Mouse (Mus musculus) embryonic fibroblast, embryonic 13.5 days (primary cell): ENCODE results near the gene Smc4. TPM values are rescaled to one million over a fixed set of nuclear protein-coding genes. Genes with fewer than 3 reads are reported as not detected.

Source experiments
- H3K27ac ChIP-seq: 2 replicates; pipeline ENCODE4 v1.5.1; 2012; ENCODE audit warnings: low read length, control low read depth, inconsistent platforms; ENCODE audit not compliant: insufficient read depth
- H3K4me1 ChIP-seq: 2 replicates; pipeline ENCODE4 v1.6.1; 2011; ENCODE audit warnings: low read length; ENCODE audit not compliant: control insufficient read depth, insufficient read depth
- H3K4me3 ChIP-seq: 2 replicates; pipeline ENCODE4 v1.5.1; 2011; ENCODE audit warnings: mild to moderate bottlenecking, control low read depth, low read length; ENCODE audit not compliant: insufficient read depth
- CTCF ChIP-seq: IDR thresholded peaks from 2 replicates; pipeline ENCODE4 v1.5.1; 2011; ENCODE audit warnings: mild to moderate bottlenecking, control low read depth, low read length, moderate library complexity, borderline replicate concordance; ENCODE audit not compliant: insufficient read depth
- POLR2A ChIP-seq: IDR thresholded peaks from 2 replicates; pipeline ENCODE4 v1.6.1; 2011; ENCODE audit warnings: low read depth, mild to moderate bottlenecking, control low read depth, low read length, moderate library complexity
- polyA plus RNA-seq: library from polyadenylated mRNA; stranded (reverse); fragments of >200 nt; gene quantifications from 2 replicates; pipeline ENCODE4 v1.2.4, GENCODE M21; 2011; ENCODE audit warnings: low read depth; ENCODE audit not compliant: missing spikeins, insufficient read length

Smc4 gene
- polyA plus RNA-seq, result 95.0 and 147 TPM in 2 replicates

DNA sequence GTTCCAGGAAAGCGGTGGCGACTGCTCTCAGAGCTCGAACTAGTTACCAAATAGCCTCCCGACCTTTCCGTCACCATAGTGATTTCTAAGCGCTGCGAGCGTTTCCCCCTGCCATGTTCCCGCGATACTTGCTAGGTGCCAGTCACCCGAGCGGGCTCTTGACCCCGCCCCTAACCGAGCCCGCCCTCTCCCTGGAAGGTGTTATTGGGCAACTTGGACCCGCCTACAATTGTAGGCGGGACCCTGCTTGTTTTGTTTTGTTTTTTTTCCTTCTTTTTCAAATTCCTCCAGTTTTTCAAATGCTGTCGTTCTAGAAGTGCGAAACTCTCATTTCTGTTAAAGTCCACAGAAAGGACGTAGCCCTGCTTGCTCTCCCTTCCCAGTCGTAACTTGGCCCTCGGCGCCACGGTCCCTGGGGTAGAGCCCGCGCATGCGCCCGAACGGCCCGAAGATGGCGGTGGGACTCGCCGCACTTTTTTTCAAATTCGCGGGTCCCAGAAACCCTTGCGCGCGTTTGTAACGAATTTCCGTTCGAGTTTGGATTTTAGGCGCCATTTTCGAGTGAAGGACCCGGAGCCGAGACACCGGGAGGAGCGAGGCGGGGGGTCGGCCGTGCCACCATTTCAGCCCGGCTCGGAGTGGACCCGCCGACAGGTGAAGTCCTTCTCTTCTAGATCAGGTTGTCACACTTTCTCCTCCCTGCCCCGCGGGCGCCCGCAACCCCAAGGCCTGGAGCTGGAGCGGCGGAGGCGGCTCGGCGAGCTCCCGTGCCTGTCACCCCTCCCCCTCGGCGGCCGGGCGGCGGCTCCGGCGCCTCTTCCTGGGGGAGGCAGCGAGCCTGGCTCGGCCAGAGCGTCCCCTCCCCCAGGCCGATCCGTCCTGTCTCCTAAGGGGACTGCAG, at the start of gene Smc4, which contains the start of gene Ift80:
Gene Smc4, plus strand, starts transcription at position 302 of the 901 bp plus-strand sequence.
Gene Ift80, minus strand, starts transcription at position 134 of the 901 bp plus-strand sequence.
- H3K4me3 ChIP-seq, result peak within 1 kb of the TSS; percentile 97
- H3K27ac ChIP-seq, result peak within 1 kb of the TSS; percentile 98
- no peaks in the 10 kb centered on the region for H3K4me1 ChIP-seq
- TF ChIP-seq POLR2A (peak; percentile 57), CTCF (no peak)

GRCm38 (mm10) chr3:68956454-68956853, 48.1 kb upstream of the Smc4 start:
- TF ChIP-seq CTCF (no peak), POLR2A (no peak)
- Histone ChIP-seq H3K4me3 (no peak overlapping the region), H3K4me1 (no peaks in the 10 kb centered on the region)

DNA sequence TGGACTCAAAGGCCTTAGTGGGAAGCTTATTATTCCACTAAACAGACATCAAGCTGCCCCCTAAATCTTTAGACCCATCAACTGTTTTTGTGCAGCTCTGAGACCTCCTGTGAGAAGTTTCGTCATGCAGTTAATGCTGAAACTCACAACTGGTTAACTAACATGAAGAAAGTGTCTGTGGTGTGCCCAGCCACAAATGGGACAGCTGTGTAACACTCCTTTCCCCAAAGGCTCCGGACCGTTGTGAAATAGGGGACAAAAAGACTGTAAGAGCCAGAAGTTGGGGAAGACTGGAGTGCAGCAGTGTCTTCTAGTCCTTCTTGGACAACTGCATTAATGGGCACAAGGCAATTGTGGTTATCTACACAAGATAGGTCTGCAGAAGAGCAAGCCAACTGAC, 47.1 kb upstream of the Smc4 start:
- Histone ChIP-seq H3K4me1 (no peaks in the 10 kb centered on the region), H3K27ac (no peak overlapping the region), H3K4me3 (no peak overlapping the region)
- TF ChIP-seq CTCF (no peak), POLR2A (no peak)

More at GRCm38 (mm10) chr3:68956454-68956853, 48.1 kb upstream of the Smc4 start:
- H3K27ac ChIP-seq, result no peak overlapping the region

DNA sequence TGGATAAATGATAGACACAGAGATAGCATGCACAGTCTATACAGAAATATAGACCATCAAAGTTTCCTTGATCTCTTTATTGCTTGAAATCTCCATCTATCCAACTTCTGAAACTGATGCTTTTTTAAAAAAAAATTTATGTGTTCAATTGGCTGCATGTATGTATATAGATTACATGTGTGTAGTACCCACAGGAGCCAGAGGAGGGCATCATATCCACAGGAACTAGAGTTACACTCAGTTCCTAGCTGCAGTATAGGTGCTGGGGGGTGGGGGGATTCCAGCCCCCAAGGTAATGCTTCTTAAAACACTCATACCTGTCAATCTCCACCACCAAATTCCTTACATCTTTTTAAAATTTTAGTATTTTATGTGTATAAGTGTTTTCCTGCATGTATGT, 39.9 kb upstream of the Smc4 start:
- TF ChIP-seq CTCF (no peak), POLR2A (no peak)
- H3K4me3 ChIP-seq, result no peak overlapping the region
- no peaks in the 10 kb centered on the region for H3K4me1 ChIP-seq
- no peak overlapping the region for H3K27ac ChIP-seq

DNA sequence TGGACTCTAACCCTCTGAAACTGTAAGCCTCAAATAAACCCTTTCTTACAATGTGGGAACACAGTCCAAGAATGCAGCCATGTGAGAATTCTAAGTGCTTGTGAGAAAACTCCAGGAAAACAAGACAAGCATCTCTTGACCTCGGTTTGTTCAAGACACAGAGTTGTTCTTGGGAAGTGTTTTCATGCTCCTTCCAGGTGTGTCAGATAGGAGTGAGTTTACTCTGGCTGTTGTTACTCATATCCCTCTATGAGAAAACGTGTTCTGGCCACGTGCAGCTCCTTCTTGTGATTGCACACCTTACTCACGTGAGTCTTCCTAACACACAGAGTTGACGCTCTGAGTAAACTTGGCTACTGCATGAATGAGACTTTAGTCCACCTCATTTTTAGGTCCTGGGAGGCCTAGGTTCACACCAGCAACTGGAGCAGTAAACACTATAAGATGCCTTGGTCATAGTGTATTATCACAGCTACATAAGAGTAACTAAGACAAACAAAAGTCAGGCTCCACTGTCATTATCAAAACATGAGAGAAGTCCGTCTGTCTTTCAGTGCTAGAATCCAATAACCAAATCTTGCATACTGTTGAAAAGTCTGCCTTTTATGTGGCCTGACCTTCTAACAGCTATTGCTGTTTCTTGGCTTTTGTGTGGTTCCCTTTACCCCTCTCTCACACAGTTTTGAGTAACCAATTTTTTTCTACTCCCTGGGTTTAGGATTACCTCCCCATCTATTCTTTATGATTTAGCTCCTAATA, 37.8 kb upstream of the Smc4 start:
- Histone ChIP-seq H3K4me3 (no peak overlapping the region), H3K27ac (no peak overlapping the region), H3K4me1 (no peaks in the 10 kb centered on the region)
- TF ChIP-seq POLR2A, result no peak
- no peak for TF ChIP-seq CTCF

GRCm38 (mm10) chr3:68967404-68967803, 37.1 kb upstream of the Smc4 start:
- H3K4me3 ChIP-seq, result no peak overlapping the region
- H3K4me1 ChIP-seq, result no peaks in the 10 kb centered on the region
- TF ChIP-seq CTCF, result no peak
- TF ChIP-seq POLR2A, result no peak
- H3K27ac ChIP-seq, result no peak overlapping the region

- Histone ChIP-seq H3K4me3 (no peak overlapping the region), H3K4me1 (no peaks in the 10 kb centered on the region), H3K27ac (no peak overlapping the region)
- TF ChIP-seq POLR2A (no peak), CTCF (no peak)
These were observed 35.4 kb upstream of the Smc4 start for GRCm38 (mm10) chr3:68969091-68969590.

DNA sequence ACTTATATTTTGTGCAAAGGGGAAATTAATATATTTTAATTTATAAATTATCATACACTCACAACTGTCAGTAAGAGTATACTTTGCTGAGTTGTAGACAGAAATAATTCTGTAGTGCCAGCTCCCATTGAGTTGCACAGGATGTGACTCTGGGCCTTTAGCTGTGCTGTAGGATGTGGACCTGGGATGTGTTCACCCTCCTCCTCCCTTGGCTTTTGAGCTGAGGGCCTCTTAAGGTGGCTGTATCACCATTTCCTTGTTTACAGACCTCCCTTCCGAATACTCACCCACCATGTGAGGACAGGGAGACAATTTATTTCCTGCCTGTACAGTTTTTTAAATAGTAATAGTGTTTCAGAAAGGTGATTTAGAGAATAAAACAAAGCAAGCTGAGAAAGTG, 31.0 kb upstream of the Smc4 start:
- TF ChIP-seq CTCF (no peak), POLR2A (no peak)
- Histone ChIP-seq H3K27ac (no peak overlapping the region), H3K4me3 (no peak overlapping the region), H3K4me1 (no peaks in the 10 kb centered on the region)

DNA sequence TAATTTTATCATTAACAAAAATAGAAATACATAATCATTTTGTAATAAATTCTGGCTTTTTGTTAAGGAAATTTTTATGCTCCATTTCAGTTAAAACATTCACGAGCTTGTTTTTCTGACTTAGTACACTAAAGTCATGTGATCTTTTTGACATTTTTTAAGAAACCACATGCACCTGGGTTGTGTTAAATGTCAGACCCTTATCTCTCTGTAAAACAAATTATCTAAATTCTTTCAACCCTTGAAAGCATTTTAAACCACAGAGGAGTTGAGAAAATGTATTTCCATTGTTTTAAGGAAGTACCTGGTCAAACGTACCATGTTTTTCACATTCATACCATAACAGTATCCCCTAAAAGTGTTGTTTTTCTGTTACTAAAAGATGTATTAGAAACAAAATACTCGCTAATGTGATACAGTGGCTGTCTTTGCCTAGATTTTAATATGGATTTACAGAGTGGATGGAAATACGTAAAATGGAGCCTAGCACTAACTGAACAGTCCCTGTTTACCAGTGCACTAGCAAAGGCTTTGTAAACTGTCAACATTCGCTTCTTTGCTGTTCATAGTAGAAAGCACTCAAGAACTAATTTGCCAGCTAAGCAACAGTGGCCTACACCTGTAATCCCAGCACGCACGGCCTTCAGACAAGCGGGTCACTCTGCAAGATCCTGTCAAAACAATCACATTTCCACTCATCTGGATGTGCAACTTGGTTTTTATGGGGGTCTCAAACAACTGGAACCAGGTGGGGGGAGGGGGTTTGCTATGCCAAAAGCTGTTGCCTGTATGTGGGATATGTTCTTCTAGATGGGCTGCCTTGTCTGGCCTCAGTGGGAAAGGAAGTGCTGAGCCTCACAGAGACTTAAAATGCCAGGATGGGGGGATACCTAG, 29.7 kb upstream of the Smc4 start:
- H3K27ac ChIP-seq, result no peak overlapping the region
- TF ChIP-seq CTCF, result no peak
- no peak for TF ChIP-seq POLR2A

More for the DNA sequence above, 29.7 kb upstream of the Smc4 start:
- H3K4me1 ChIP-seq, result no peaks in the 10 kb centered on the region
- no peak overlapping the region for H3K4me3 ChIP-seq
